Mouse (Mus musculus) heart, embryonic 16.5 days (tissue): Measurements from ENCODE around the gene AC131692.1. TPM values are rescaled to one million over a fixed set of nuclear protein-coding genes. Genes with fewer than 3 reads are reported as not detected.

ENCODE experiments used
- ATAC-seq: fragments of 200-750 bp; cut with Nextera tagmentation; replicated peaks from 2 replicates; pipeline ENCODE4 v1.8.0; 2017; ENCODE audit warnings: moderate number of reproducible peaks; ENCODE audit not compliant: insufficient read depth, low FRiP score; ENCODE audit errors: extremely low read depth
- H3K27ac ChIP-seq: fragments of 300-500 bp; sonication (generic); 2 replicates; pipeline ENCODE4 v1.5.1; 2014; ENCODE audit warnings: mild to moderate bottlenecking, low read length, control low read depth, moderate library complexity
- H3K27me3 ChIP-seq: fragments of 300-500 bp; sonication (generic); 2 replicates; pipeline ENCODE4 v1.6.1; 2014; ENCODE audit warnings: low read length, mixed read lengths; ENCODE audit not compliant: control insufficient read depth, insufficient read depth
- H3K36me3 ChIP-seq: fragments of 300-500 bp; sonication (generic); 2 replicates; pipeline ENCODE4 v1.6.1; 2014; ENCODE audit not compliant: control insufficient read depth, insufficient read depth
- H3K4me1 ChIP-seq: fragments of 300-500 bp; sonication (generic); 2 replicates; pipeline ENCODE4 v1.6.1; 2014; ENCODE audit warnings: low read length, mixed read lengths; ENCODE audit not compliant: control insufficient read depth, insufficient read depth
- H3K4me2 ChIP-seq: fragments of 300-500 bp; sonication (generic); 2 replicates; pipeline ENCODE4 v1.6.1; 2014; ENCODE audit warnings: low read depth, mild to moderate bottlenecking, control low read depth, low read length
- H3K4me3 ChIP-seq: fragments of 300-500 bp; sonication (generic); 2 replicates; pipeline ENCODE4 v1.5.1; 2014; ENCODE audit warnings: mild to moderate bottlenecking, control low read depth, low read length
- H3K9ac ChIP-seq: fragments of 300-500 bp; sonication (generic); 2 replicates; pipeline ENCODE4 v1.6.1; 2014; ENCODE audit warnings: low read length, control low read depth
- H3K9me3 ChIP-seq: fragments of 300-500 bp; sonication (generic); replicated peaks from 2 replicates; pipeline ENCODE4 v1.6.1; 2016; ENCODE audit warnings: low read length; ENCODE audit not compliant: control insufficient read depth
- WGBS: fragments of 180-500 bp; shearing (Covaris S2); extraction: QIAGEN DNeasy Blood & Tissue Kit; methylation state at CpG from one replicate; pipeline ENCODE4 v1.1.7; 2014; 5-methylcytosine and 5-hydroxymethylcytosine counted together
- polyA plus RNA-seq: library from polyadenylated mRNA; unstranded; fragments of >200 nt; fragmentation: Nextera tagmentation; extraction: Ambion mirVana; gene quantifications from 2 replicates; pipeline ENCODE4 v1.2.1, GENCODE M21; 2015

The AC131692.1 gene
- polyA plus RNA-seq, 1 experiment from 2014 or later, result 0.30 TPM

DNA sequence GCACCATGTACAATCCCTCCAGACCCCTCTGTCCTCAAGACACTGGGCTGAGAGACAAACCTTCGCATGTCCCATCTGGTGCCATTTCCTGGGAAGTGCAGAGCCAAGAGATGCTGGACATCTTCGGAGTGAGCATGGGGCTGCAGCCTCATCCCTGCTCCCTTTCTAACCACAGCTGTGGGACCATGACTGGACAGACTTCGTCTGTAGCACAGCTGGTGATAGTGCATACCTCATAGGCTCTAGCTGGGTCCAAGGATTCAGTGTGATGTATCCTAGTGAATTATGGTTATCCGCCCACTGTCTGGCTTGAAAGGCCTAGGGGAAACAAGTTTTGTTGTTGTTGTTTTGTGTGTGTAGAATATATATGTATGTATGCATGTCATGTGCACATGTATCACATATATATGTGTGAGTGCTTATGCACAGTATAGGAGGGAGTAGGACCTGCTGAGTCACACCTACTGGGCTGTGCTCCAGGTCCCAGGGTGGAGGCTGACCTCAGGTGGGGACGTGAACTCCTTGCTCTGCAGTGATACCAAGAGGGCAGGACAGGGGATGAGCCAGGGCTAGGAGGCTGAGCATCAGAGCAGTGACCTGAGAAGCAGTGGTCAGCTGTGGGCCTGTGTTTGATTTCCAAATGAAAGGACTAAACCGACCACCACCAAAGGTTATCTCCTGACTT, 8.1 kb downstream of the AC131692.1 start:
- 67% methylated on average over 6 of the region's 6 CpGs for WGBS
- no peaks in the 10 kb centered on the region for H3K4me1 ChIP-seq
- no peaks in the 10 kb centered on the region for H3K36me3 ChIP-seq
- no peak overlapping the region for H3K4me2 ChIP-seq
- ATAC-seq, result no peak
- H3K27me3 ChIP-seq, result no peaks in the 10 kb centered on the region
- no peak overlapping the region for H3K9ac ChIP-seq
- H3K4me3 ChIP-seq, result no peak overlapping the region
- H3K27ac ChIP-seq, result no peak overlapping the region
- no peaks in the 10 kb centered on the region for H3K9me3 ChIP-seq

- H3K27ac ChIP-seq, result no peak overlapping the region
- no peak overlapping the region for H3K4me3 ChIP-seq
- no peak overlapping the region for H3K4me2 ChIP-seq
- H3K9ac ChIP-seq, result no peak overlapping the region
- no peaks in the 10 kb centered on the region for H3K9me3 ChIP-seq
- no peaks in the 10 kb centered on the region for H3K27me3 ChIP-seq
- ATAC-seq, result no peak
- no peaks in the 10 kb centered on the region for H3K4me1 ChIP-seq
- 64% methylated on average over 4 of the region's 4 CpGs for WGBS
- no peaks in the 10 kb centered on the region for H3K36me3 ChIP-seq
These were observed 10.3 kb downstream of the AC131692.1 start for GRCm38 (mm10) chr19:6104476-6104875.

DNA sequence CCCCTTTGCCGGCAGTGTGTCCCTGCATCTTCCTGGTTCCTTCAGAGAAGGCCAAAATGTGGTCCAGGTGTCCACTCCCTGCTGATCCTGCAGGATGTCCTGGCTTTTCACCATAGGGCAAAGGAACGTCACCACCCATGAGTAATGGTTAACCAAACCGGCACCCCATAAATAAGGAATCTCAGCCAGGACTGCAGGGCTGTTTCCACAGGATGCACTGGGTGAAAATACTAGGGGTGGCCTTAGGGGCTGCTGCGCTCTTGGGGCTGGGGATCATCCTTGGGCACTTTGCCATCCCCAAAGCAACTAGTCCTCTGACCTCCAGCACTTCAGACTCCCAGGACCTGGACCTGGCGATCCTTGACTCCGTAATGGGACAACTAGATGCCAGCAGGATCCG, 11.4 kb downstream of the AC131692.1 start, which contains the start of gene Naaladl1:
Gene Naaladl1, plus strand, starts transcription at position 197 of the 400 bp plus-strand sequence.
- H3K4me1 ChIP-seq, result no peaks in the 10 kb centered on the region
- no peak within 1 kb of the TSS for H3K9ac ChIP-seq
- no peaks in the 10 kb centered on the region for H3K27me3 ChIP-seq
- no peak for ATAC-seq
- H3K9me3 ChIP-seq, result no peaks in the 10 kb centered on the region
- H3K4me3 ChIP-seq, result no peak within 1 kb of the TSS
- no peak within 1 kb of the TSS for H3K4me2 ChIP-seq
- H3K27ac ChIP-seq, result no peak within 1 kb of the TSS
- H3K36me3 ChIP-seq, result no peaks in the 10 kb centered on the region
- 80% methylated on average over 7 of the region's 7 CpGs for WGBS

DNA sequence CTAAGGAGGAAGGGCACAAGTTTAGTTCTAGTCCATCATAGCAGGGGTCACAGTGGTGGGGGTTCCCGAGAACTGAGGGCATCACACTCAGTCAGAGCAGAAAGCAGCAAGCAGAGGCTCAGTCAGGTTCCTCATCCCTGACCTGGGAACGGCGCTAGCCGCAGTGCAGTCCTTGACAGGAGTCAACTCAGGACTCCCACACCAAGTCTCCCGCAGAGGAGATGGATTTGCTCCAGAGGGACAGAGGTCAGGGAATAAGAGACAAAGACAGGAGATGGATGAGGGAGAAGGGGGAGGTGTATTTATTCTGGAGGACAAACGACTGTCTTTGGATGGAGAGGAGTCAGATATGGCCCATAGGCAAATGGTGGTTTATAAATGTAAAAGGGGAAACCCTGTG, 18.9 kb downstream of the AC131692.1 start:
- 52% methylated on average over 6 of the region's 6 CpGs for WGBS
- ATAC-seq, result no peak
- peaks cover 17% of the 10 kb centered on the region for H3K36me3 ChIP-seq

GRCm38 (mm10) chr19:6116113-6116850, 22.1 kb downstream of the AC131692.1 start:
- Histone ChIP-seq H3K4me1 (peaks cover 22% of the 10 kb centered on the region), H3K36me3 (peaks cover 17% of the 10 kb centered on the region), H3K27ac (peak overlapping the region; percentile 45; the same call in 1 of the 2 replicates), H3K4me2 (peak overlapping the region; percentile 92), H3K9me3 (no peaks in the 10 kb centered on the region), H3K27me3 (no peaks in the 10 kb centered on the region), H3K9ac (peak overlapping the region; percentile 59), H3K4me3 (no peak overlapping the region)
- ATAC-seq, result no peak
- WGBS, result 82% methylated on average over 15 of the region's 15 CpGs

More for the DNA sequence above, 18.9 kb downstream of the AC131692.1 start:
- Histone ChIP-seq H3K9me3 (no peaks in the 10 kb centered on the region), H3K4me3 (no peak overlapping the region), H3K27ac (no peak overlapping the region), H3K4me1 (peaks cover 17% of the 10 kb centered on the region), H3K4me2 (no peak overlapping the region), H3K9ac (no peak overlapping the region), H3K27me3 (no peaks in the 10 kb centered on the region)

GRCm38 (mm10) chr19:6117346-6117985, 23.2 kb downstream of the AC131692.1 start:
- Histone ChIP-seq H3K9ac (peak overlapping the region; percentile 87), H3K4me3 (peak overlapping the region; percentile 86), H3K27ac (peak overlapping the region; percentile 97), H3K27me3 (no peaks in the 10 kb centered on the region), H3K36me3 (peaks cover 17% of the 10 kb centered on the region), H3K4me2 (peak overlapping the region; percentile 92), H3K9me3 (no peaks in the 10 kb centered on the region), H3K4me1 (peaks cover 22% of the 10 kb centered on the region)
- no peak for ATAC-seq
- 4% methylated on average over 32 of the region's 32 CpGs for WGBS

GRCm38 (mm10) chr19:6117986-6118676, 23.9 kb downstream of the AC131692.1 start, which contains the start of gene Sac3d1:
TSS of gene Sac3d1 (minus strand) at chr19:6118650.
- Histone ChIP-seq H3K36me3 (peaks cover 17% of the 10 kb centered on the region), H3K27ac (peak within 1 kb of the TSS; percentile 97), H3K4me3 (peak within 1 kb of the TSS; percentile 86), H3K27me3 (no peaks in the 10 kb centered on the region), H3K9me3 (no peaks in the 10 kb centered on the region), H3K9ac (peak within 1 kb of the TSS; percentile 87), H3K4me1 (peaks cover 22% of the 10 kb centered on the region), H3K4me2 (peak within 1 kb of the TSS; percentile 92)
- WGBS, result under 1% methylated on average over 77 of the region's 77 CpGs
- ATAC-seq, result peak; percentile 89

DNA sequence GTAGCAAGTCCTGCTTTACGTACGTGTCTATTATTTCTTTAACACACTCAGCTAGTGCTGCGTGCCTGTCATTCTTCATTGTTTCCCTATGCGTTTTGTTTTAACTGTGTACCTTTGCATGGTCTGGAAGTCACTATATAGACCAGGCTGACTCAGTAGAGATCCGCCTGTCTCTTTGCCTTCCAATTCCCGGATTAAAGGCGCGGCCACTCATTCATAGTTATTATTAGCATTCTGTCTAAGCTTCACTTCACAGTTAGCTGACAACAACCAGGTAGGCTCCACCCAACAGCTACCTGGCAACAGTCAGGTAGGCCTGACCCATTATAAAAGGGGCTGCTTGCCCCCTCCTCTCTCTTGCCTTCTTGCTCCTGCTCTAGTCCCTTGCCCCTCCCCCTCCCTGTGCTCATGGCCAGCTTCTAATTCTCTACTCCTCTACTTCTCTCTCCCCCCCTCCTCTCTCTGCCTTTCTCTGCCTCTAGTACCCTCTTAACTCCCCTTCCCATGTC, 24.5 kb downstream of the AC131692.1 start:
- 2% methylated on average over 8 of the region's 8 CpGs for WGBS
- H3K27ac ChIP-seq, result peak overlapping the region; percentile 97
- no peaks in the 10 kb centered on the region for H3K27me3 ChIP-seq
- peak overlapping the region; percentile 92 for H3K4me2 ChIP-seq
- peak overlapping the region; percentile 86 for H3K4me3 ChIP-seq
- no peaks in the 10 kb centered on the region for H3K9me3 ChIP-seq
- H3K4me1 ChIP-seq, result peaks cover 22% of the 10 kb centered on the region
- peak overlapping the region; percentile 87 for H3K9ac ChIP-seq
- ATAC-seq, result peak; percentile 9; the same call in 1 of the 2 replicates
- peaks cover 17% of the 10 kb centered on the region for H3K36me3 ChIP-seq
